Mouse (Mus musculus) cerebellum, adult 9-11 months (tissue): ENCODE results near the gene Pcna.

Source experiments
- DNase-seq: peaks from one replicate; pipeline ENCODE4 v3.0.0; 2022

The Pcna gene

DNA sequence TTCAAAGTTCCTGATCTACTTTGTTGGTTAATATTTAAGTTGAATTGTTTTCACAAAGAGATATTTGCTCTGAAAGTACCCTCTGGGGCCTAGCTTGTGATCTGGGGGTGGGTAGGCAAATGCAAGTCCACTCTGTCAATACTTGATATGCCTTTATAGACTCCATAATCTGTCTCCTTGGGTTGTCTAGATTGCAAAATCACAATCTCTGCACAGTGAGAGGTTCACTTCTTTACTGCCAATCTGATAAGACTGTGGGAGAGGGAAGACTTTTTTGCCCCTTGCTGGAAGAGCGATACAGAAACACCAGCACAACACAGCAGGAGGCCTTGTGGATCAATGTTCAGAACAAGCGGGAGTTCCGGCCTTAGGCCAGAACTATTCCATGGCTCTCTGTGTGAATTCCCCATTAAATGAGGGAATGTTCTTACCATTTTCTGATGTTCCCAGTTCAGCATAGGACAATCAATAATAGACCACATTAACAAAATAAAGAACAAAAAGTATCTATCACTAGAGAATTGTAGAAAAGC is 20.6 kb downstream of the Pcna start:
- DNase-seq: no peak

DNA sequence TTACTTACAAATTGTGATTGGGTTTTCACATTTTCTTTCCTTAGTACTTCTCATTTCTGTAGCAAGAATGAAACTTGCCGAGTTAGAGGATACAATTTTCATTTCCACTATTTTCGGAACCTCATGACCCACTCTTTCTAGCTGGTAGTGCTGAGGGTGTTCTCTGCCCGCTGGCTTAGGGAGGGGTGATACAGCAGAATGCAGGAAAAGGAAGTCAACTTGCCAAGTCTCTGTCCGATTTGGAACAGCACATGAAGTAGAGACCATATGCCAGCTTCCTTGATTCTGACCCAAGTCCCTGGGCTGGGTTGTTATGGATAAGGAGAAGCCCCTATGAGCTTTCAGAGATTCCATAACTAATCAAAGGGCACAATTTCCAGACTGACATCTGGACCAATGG is 28.8 kb downstream of the Pcna start:
- DNase-seq: no peak

DNA sequence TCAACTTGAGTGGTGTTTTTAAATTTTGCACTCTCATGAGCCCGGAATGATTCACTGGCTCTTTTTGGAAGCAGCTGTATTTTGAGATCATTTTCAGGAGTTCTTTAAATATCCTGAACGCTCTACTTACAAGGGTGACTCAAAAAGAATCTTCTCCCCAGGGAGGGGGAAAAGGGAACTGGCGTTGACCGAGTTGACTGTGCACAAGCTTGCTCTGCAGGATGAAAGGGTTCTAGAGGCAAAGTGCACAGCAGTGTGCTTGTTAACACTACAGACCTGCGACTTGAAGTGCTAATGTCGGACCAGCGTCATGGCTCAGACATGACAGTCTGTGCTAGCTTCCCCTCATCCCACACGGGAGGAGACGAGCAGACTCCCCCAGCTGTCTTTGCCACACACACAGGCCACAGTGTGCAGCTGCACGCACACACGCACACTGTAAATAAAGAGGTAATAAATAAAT is 31.5 kb downstream of the Pcna start:
- no peak for DNase-seq

DNA sequence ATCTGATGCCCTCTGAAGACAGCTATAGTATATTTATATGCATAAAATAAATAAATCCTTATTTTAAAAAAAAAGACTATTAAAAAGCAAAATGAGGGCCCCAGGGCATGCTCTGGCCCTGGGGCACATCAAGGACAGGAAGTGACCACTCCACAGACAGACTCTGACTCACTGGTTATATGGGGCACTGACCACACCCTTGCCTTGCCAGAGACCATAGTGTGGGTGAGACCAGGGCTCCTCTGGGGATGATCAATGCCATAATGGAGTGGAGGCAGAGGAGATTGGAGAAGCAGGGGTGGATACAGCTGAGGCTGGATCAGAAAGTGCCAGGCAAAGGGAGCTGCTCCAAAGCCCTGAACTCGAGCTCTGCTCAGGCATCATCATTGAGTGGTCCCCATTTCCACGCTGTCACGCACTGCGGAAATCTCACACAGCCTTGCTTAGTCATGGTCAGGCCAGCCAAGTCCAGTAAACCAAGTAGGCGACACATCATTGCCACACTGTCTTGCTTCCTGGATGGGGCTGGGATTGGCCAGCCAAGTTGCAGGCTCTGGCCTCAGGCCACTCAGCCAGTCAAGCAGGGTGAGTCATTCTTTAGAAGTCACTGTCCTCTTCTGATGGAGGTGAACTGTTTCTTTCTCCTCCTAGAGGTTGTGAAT is 41.0 kb downstream of the Pcna start:
- DNase-seq: no peak

DNA sequence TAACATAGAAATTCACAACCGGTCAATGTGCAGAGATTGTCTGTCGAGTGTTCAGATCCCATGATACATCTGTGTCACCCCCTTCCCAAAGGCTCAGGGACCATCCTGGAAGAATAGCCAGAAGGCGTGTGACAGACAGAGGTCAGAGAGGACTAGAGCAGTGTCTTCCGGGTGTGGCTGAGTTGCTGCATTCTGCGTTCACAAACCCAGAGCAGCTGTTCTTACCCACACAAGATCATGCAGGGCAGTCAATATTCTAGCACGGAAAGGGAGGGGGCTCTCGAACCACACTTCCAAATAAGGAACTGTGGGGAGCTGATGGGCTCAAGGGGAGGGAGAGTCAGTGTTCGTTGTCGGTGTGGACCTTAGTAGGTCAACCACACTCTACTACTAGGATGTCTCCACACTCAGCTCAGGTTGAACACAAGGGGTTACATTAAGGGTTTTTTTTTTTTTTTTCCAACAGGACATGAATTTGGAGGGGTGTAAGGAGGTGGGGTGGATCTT is 42.3 kb downstream of the Pcna start:
- no peak for DNase-seq

DNA sequence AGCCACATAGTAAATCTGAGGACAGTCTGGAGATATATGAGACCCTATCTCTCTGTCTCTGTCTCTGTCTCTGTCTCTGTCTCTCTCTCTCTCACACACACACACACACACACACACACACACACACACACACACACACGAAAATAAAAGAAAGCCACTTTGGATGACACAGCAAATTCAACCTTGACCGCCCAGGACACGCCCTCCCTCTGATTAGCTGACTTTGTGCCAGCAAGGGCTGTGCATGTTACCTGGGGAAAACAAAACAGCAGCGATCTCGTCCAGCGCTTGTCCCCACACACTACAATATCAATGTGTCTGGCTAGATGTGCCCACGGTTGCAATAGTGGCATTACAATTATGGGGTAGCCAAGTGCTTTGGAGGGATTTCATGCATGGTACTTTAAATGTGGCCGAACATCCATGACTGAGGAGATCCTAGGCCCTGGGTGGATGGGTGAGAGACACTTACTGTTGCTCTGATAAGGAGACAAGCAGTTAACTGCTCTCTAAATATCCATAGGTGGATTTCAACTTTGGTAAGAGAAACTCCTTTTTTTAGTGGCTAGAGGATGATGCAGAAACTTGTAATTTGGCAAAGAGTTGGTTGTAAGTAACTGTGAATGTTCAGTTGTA is 44.8 kb downstream of the Pcna start:
- no peak for DNase-seq

DNA sequence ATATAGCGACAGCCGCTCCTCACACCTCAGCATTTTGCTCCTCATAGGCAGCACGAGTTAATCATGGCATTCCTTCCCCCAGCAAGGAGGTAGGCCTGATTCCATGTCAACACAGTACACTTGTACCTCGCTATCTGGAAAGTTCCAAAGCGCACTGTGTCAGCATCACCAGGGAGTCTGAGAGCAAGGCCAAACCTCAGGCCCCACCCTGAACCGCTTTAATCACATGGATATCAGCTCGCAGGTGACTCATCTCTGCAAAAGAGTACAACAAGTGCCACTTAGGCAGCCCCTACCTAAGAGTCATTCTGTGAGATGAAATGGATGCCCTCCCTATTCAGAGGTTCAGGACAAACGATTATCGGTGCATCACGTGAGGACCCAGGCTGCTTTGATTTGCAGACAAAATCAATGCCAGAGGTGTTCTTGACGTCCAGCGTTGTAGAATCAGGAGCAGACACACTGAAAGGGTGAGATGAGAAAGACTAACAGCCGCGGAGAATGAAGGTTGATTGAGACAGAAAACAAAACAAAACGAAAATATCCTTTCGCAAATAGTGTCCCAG is 46.7 kb downstream of the Pcna start:
- DNase-seq: no peak

DNA sequence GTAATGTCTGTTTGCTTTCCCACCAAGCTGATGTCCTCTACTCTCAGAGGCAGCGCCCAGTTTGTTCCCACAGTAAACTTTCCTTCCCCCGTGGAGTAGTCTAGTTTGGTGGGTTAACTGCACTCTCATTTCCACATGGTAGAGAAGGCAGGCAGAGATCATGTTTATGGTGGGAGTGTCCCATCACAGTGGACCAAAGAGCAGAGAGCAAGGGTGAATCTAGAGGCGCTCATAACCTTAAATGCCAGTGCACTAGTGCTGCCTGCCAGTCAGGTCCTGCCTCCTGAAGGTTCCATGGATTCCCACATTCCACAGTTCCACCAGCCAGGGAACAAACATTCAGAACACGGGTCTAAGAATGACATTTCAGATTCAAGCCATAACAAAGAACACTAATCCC is 47.6 kb downstream of the Pcna start:
- DNase-seq: no peak

DNA sequence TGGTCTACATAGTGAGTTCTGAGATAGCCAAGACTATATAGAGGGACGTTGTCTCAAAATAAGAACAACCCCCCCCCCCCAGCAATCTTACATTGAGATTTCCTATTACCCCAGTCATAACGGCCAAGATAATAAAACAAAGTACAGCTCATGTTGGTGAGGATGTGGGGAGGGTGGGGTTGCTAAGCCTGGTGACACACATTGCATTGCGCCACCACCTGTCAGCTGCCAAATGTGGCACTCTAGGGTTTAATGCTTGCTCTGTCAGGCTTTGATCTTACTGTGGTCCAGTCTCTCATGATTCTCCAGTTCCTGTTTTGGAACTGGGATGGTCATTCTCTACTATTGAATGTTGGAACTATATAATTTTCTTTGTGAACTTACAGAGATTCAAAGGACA is 49.3 kb downstream of the Pcna start:
- DNase-seq: no peak

DNA sequence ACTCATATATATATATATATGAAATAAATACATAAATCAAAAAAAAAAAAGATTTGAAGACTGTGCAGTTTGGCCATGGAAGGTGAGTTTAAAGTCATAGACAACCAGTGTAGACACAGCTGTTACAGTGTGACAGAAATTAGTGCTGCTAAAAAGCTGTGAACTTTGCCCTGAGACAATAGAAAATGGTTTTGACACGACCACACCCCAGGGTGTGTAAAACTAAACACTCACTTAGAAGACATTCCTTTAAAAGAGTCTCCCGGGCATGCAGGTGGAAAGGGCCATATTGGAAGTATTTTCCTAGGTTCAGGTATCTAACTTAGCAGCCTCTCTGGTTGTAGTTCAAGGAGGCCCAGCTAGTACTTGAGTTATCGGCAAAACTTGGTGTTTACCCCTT is 49.9 kb downstream of the Pcna start:
- DNase-seq: no peak
